Mouse (Mus musculus): ENCODE data around the gene Noc3l. TPM values are rescaled to one million over a fixed set of nuclear protein-coding genes. Genes with fewer than 3 reads are reported as not detected.

Noc3l gene
- polyA plus RNA-seq, 1 experiment from 2014 or later = 6.5 TPM

DNA sequence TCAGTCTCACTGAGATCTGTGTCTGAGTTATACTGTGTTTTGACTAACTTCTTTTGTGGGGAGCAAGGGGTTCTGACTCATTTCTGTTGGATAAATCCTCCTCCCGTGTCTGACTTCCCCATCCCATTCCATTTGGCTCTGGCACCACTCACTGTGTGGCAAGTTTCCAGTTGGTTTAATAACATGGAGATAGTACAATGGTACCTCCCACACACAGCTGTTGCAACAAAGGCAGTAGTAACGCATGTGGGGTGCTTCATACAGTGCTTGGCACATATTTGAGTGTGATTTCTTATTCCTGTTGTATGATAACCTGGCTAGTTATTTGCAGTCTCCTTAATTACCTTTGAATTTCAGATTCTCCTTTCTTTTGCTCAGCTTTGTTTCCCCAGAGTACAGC lies 40.2 kb downstream of the Noc3l start:
- 71% methylated on average over 2 of the region's 2 CpGs for WGBS
- H3K9ac ChIP-seq (replicated peaks; ENCODE audit: low read depth, low read length) = no peak overlapping the region
- no peak overlapping the region for H3K27ac ChIP-seq (ENCODE audit: low read depth, low read length)
- ATAC-seq (ENCODE audit: low read depth) = no peak
- H3K9me3 ChIP-seq (ENCODE audit: control insufficient read depth, low read length) = no peaks in the 10 kb centered on the region
- H3K36me3 ChIP-seq (ENCODE audit: control insufficient read depth, insufficient read depth, low read length) = no peaks in the 10 kb centered on the region
- H3K27me3 ChIP-seq (ENCODE audit: control insufficient read depth, insufficient read depth, low read length) = no peaks in the 10 kb centered on the region
- H3K4me3 ChIP-seq (ENCODE audit: low read depth, low read length) = no peak overlapping the region
- H3K4me1 ChIP-seq (ENCODE audit: control insufficient read depth, insufficient read depth, low read length) = no peaks in the 10 kb centered on the region
- no peak overlapping the region for H3K4me2 ChIP-seq (ENCODE audit: low read depth, low read length)

DNA sequence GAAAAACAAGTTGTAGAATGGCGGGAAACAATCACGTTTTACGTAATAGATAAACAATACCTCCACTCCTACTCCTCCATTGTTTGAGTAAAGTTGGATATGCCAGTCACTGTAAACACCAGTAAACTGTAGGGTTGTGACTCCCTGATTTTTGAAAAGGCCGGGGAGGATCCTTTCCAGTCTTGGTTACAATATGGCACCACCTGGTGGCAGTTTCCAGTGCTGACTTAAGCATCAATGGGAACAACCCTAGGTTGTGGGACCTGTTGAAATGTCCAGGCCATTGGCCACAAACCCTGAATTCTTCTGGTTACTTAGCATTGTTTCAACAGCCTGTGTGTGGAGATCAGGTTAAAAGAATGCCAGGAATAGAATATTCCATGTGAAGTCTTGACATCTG lies 43.5 kb downstream of the Noc3l start:
- no peak overlapping the region for H3K4me3 ChIP-seq (ENCODE audit: low read depth, low read length)
- no peak overlapping the region for H3K9ac ChIP-seq (replicated peaks; ENCODE audit: low read depth, low read length)
- H3K27me3 ChIP-seq (ENCODE audit: control insufficient read depth, insufficient read depth, low read length) = no peaks in the 10 kb centered on the region
- no peak overlapping the region for H3K27ac ChIP-seq (ENCODE audit: low read depth, low read length)
- H3K4me2 ChIP-seq (ENCODE audit: low read depth, low read length) = no peak overlapping the region
- peak; percentile 69; the same call in 1 of the 2 replicates for ATAC-seq (ENCODE audit: low read depth)
- H3K4me1 ChIP-seq (ENCODE audit: control insufficient read depth, insufficient read depth, low read length) = no peaks in the 10 kb centered on the region
- 58% methylated on average over 4 of the region's 4 CpGs for WGBS
- no peaks in the 10 kb centered on the region for H3K36me3 ChIP-seq (ENCODE audit: control insufficient read depth, insufficient read depth, low read length)
- H3K9me3 ChIP-seq (ENCODE audit: control insufficient read depth, low read length) = no peaks in the 10 kb centered on the region

DNA sequence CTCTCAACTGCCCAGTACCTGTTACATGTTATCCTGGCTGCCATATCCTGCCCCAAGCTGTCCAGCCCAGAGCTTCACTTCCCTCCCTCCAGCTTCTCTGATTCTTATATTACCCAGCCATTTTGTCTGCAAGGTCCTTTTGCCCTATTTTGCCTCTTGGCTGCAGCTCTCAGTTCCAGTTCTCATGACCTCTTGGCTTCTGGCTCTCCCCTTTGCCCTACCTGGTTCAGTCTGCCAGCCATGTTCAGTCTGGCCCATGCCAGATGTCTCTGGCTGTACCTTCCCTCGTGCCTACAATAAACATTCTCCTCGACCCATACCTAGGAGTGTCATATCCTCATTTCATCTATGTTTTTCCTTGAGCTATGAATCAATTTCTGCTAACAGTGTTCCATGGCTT lies 52.7 kb downstream of the Noc3l start:
- Histone ChIP-seq H3K9ac (replicated peaks; ENCODE audit: low read depth, low read length) (no peak overlapping the region), H3K36me3 (ENCODE audit: control insufficient read depth, insufficient read depth, low read length) (no peaks in the 10 kb centered on the region), H3K4me3 (ENCODE audit: low read depth, low read length) (no peak overlapping the region), H3K27ac (ENCODE audit: low read depth, low read length) (no peak overlapping the region), H3K27me3 (ENCODE audit: control insufficient read depth, insufficient read depth, low read length) (no peaks in the 10 kb centered on the region), H3K9me3 (ENCODE audit: control insufficient read depth, low read length) (no peaks in the 10 kb centered on the region), H3K4me1 (ENCODE audit: control insufficient read depth, insufficient read depth, low read length) (no peaks in the 10 kb centered on the region), H3K4me2 (ENCODE audit: low read depth, low read length) (no peak overlapping the region)
- no peak for ATAC-seq (ENCODE audit: low read depth)
- 87% methylated on average over 2 of the region's 2 CpGs for WGBS

DNA sequence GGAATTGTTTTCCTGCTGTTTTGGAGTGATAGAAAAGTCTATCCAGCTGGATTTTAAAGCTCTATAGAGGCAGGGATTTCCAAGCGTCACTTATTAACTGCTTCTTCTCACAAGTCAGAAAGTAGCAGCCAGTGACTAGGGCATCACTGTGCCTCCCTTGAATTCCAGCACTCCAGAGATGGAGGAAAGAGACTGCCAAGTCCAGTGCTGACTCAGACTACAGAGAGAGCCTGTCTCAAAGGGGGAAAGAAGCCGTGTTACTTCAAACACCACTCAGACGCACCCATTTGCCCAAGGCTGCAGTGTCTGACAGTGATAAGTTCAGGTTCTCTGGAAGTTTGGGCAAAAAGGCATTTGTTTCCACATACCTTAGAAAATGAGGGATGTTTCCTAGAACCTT lies 58.6 kb downstream of the Noc3l start:
- H3K4me3 ChIP-seq (ENCODE audit: low read depth, low read length) = no peak overlapping the region
- H3K4me2 ChIP-seq (ENCODE audit: low read depth, low read length) = no peak overlapping the region
- no peaks in the 10 kb centered on the region for H3K4me1 ChIP-seq (ENCODE audit: control insufficient read depth, insufficient read depth, low read length)
- 84% methylated on average over 3 of the region's 3 CpGs for WGBS
- no peak overlapping the region for H3K9ac ChIP-seq (replicated peaks; ENCODE audit: low read depth, low read length)
- no peak for ATAC-seq (ENCODE audit: low read depth)
- H3K27ac ChIP-seq (ENCODE audit: low read depth, low read length) = no peak overlapping the region
- H3K27me3 ChIP-seq (ENCODE audit: control insufficient read depth, insufficient read depth, low read length) = no peaks in the 10 kb centered on the region
- no peaks in the 10 kb centered on the region for H3K9me3 ChIP-seq (ENCODE audit: control insufficient read depth, low read length)
- H3K36me3 ChIP-seq (ENCODE audit: control insufficient read depth, insufficient read depth, low read length) = no peaks in the 10 kb centered on the region

DNA sequence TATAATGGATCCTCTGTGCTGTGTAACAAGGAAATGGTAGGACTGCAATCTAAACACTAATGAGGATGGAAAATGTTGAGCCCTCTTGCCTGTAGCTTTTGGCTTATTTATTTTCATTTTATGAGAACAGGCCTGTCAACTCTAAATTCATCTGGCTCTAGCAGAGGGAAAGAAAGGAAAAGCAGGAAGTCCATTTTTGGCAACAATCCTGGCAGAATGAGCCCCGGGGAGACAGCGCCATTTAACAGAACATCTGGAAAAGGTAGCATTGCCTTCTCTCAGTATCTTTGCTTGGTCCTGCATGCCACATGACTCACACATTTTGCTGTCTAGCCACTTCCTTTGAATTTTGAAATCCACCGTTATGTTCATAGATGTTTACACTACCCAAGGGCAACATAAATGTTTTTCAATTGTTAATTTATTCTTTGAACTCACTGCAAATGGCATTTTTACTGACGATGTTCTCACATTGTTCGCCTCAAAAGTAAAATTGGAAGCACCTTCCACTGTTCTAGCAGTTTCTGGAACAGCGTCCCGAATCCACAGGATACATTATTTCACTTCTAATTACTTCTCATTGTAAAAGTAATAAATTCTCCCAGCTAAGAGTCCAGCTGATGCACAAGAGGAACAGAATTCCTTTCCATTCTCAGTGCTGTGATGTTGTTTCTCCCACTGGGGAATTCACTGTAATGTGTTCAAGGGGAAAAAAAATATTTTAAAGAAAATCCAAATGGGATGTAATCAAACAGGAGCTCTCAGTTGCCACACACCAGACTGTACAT lies 60.2 kb downstream of the Noc3l start:
- H3K4me1 ChIP-seq (ENCODE audit: control insufficient read depth, insufficient read depth, low read length) = no peaks in the 10 kb centered on the region
- H3K27me3 ChIP-seq (ENCODE audit: control insufficient read depth, insufficient read depth, low read length) = no peaks in the 10 kb centered on the region
- H3K36me3 ChIP-seq (ENCODE audit: control insufficient read depth, insufficient read depth, low read length) = no peaks in the 10 kb centered on the region
- no peak overlapping the region for H3K4me2 ChIP-seq (ENCODE audit: low read depth, low read length)
- WGBS = 65% methylated on average over 7 of the region's 7 CpGs
- no peak overlapping the region for H3K4me3 ChIP-seq (ENCODE audit: low read depth, low read length)
- no peak overlapping the region for H3K27ac ChIP-seq (ENCODE audit: low read depth, low read length)
- 0 out of 2 replicates have a peak, but pooled peaks have one; percentile 41 for ATAC-seq (ENCODE audit: low read depth)
- H3K9me3 ChIP-seq (ENCODE audit: control insufficient read depth, low read length) = no peaks in the 10 kb centered on the region
- no peak overlapping the region for H3K9ac ChIP-seq (replicated peaks; ENCODE audit: low read depth, low read length)

DNA sequence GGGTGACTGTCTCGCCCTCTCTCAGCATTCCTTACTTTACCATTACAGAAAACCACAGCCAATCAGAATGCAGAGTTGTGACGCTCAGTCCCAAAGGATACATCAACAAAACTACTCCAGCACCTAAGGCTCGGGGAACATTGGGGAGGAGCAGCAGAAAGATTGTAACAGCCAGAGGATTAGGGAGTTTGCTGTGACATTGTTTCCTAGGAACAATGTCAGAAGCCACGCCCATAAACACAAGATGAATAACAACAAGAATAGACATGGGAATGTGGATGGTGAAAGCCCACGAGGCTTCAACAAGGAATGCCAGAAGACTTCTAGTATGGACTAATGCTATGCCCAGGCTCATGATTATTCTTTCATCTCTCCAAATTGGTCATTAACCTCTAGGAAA lies 61.0 kb downstream of the Noc3l start:
- H3K27ac ChIP-seq (ENCODE audit: low read depth, low read length) = no peak overlapping the region
- H3K4me1 ChIP-seq (ENCODE audit: control insufficient read depth, insufficient read depth, low read length) = no peaks in the 10 kb centered on the region
- H3K4me3 ChIP-seq (ENCODE audit: low read depth, low read length) = no peak overlapping the region
- 56% methylated on average over 5 of the region's 5 CpGs for WGBS
- H3K36me3 ChIP-seq (ENCODE audit: control insufficient read depth, insufficient read depth, low read length) = no peaks in the 10 kb centered on the region
- H3K9me3 ChIP-seq (ENCODE audit: control insufficient read depth, low read length) = no peaks in the 10 kb centered on the region
- no peak for ATAC-seq (ENCODE audit: low read depth)
- no peak overlapping the region for H3K9ac ChIP-seq (replicated peaks; ENCODE audit: low read depth, low read length)
- H3K4me2 ChIP-seq (ENCODE audit: low read depth, low read length) = no peak overlapping the region
- no peaks in the 10 kb centered on the region for H3K27me3 ChIP-seq (ENCODE audit: control insufficient read depth, insufficient read depth, low read length)

DNA sequence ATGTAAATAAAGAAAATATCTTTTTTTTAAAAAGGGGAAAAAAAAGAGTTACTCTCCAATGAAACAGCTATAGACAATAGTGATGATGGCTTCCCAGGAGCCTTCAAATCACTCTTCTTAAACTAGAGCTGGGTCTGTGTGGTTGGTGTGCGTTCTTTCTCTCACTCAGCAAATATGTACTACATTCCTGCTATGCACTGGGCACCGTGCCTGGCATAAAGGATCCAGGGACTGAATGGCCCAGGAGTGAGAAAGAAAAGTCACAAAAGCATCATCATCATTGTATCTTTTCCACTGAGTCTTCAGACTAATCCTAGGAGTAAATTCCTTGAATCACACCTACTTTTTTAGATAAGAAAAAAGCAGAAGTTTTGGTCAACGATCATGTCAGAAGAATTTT lies 61.9 kb downstream of the Noc3l start:
- Histone ChIP-seq H3K4me3 (ENCODE audit: low read depth, low read length) (no peak overlapping the region), H3K4me2 (ENCODE audit: low read depth, low read length) (no peak overlapping the region), H3K36me3 (ENCODE audit: control insufficient read depth, insufficient read depth, low read length) (no peaks in the 10 kb centered on the region), H3K9ac (replicated peaks; ENCODE audit: low read depth, low read length) (no peak overlapping the region), H3K27me3 (ENCODE audit: control insufficient read depth, insufficient read depth, low read length) (no peaks in the 10 kb centered on the region), H3K27ac (ENCODE audit: low read depth, low read length) (no peak overlapping the region), H3K9me3 (ENCODE audit: control insufficient read depth, low read length) (no peaks in the 10 kb centered on the region), H3K4me1 (ENCODE audit: control insufficient read depth, insufficient read depth, low read length) (no peaks in the 10 kb centered on the region)
- no peak for ATAC-seq (ENCODE audit: low read depth)
- WGBS = 87% methylated on average over 3 of the region's 3 CpGs

DNA sequence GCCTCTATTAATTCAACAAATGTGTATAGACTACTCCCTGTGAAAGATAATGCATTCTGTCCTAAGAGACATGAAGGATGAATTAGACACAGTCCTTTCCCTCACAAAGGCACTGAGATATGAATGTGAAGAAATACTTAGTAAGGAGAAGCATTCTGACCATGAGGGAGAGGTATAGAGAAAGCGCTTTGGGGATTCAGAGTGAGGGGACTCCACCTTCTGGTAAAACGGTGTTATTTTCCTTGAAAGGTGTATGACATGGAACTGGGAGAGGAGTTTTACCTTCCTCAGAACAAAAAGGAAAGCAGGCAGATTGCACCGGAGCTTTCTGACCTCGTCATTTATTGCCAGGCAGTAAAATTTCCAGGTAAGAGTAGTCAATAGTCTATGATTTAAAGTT lies 68.8 kb downstream of the Noc3l start:
- Histone ChIP-seq H3K4me1 (ENCODE audit: control insufficient read depth, insufficient read depth, low read length) (no peaks in the 10 kb centered on the region), H3K36me3 (ENCODE audit: control insufficient read depth, insufficient read depth, low read length) (no peaks in the 10 kb centered on the region), H3K27ac (ENCODE audit: low read depth, low read length) (no peak overlapping the region), H3K4me3 (ENCODE audit: low read depth, low read length) (no peak overlapping the region), H3K9ac (replicated peaks; ENCODE audit: low read depth, low read length) (no peak overlapping the region), H3K27me3 (ENCODE audit: control insufficient read depth, insufficient read depth, low read length) (no peaks in the 10 kb centered on the region), H3K9me3 (ENCODE audit: control insufficient read depth, low read length) (no peaks in the 10 kb centered on the region), H3K4me2 (ENCODE audit: low read depth, low read length) (no peak overlapping the region)
- no peak for ATAC-seq (ENCODE audit: low read depth)
- 58% methylated on average over 4 of the region's 4 CpGs for WGBS

DNA sequence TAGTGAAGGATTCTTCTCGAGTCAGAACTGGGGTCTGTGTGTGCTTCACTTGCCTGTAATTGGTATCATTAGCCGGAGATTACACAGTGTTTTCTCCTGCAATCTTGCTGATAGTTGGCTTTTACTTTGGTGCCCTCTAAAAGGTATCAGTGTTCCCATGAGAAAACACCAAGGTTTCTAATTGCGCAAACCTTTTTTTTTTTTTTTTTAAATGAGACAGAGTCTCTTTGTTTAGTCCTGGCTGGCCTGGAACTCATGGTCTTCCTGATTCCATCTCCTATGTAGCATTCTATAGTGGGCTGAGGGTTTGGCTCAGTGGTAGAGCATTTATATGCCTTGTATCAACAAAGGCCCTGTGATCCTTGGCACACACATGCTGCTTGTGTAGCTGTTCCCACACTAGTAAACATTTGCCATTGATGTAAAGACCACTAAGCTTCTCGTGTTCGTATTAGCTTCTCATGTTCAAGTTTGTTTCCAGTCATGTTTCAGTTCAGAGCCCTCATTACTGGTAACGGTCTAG lies 72.5 kb downstream of the Noc3l start:
- H3K27ac ChIP-seq (ENCODE audit: low read depth, low read length) = no peak overlapping the region
- no peaks in the 10 kb centered on the region for H3K9me3 ChIP-seq (ENCODE audit: control insufficient read depth, low read length)
- H3K9ac ChIP-seq (replicated peaks; ENCODE audit: low read depth, low read length) = no peak overlapping the region
- 76% methylated on average over 6 of the region's 6 CpGs for WGBS
- no peak for ATAC-seq (ENCODE audit: low read depth)
- H3K4me1 ChIP-seq (ENCODE audit: control insufficient read depth, insufficient read depth, low read length) = no peaks in the 10 kb centered on the region
- no peak overlapping the region for H3K4me2 ChIP-seq (ENCODE audit: low read depth, low read length)
- H3K4me3 ChIP-seq (ENCODE audit: low read depth, low read length) = no peak overlapping the region
- no peaks in the 10 kb centered on the region for H3K27me3 ChIP-seq (ENCODE audit: control insufficient read depth, insufficient read depth, low read length)
- H3K36me3 ChIP-seq (ENCODE audit: control insufficient read depth, insufficient read depth, low read length) = no peaks in the 10 kb centered on the region
